Mouse (Mus musculus) neural tube, embryonic 15.5 days (tissue): Measurements from ENCODE around the gene Hunk. TPM values are rescaled to one million over a fixed set of nuclear protein-coding genes. Genes with fewer than 3 reads are reported as not detected.
A peak's percentile ranks its signal among the peaks of the same experiment; 100 is the strongest.

ENCODE experiments used
- ATAC-seq: fragments of 200-750 bp; cut with Nextera tagmentation; 2 replicates; pipeline ENCODE4 v1.8.0; 2017; ENCODE audit warnings: mild to moderate bottlenecking, moderate TSS enrichment, moderate library complexity; ENCODE audit not compliant: low FRiP score
- H3K27ac ChIP-seq: fragments of 300-500 bp; sonication (generic); replicated peaks from 2 replicates; pipeline ENCODE4 v1.5.1; 2015; ENCODE audit warnings: mild to moderate bottlenecking, inconsistent platforms
- H3K27me3 ChIP-seq: fragments of 300-500 bp; sonication (generic); replicated peaks from 2 replicates; pipeline ENCODE4 v1.6.1; 2015; ENCODE audit warnings: inconsistent platforms
- H3K36me3 ChIP-seq: fragments of 300-500 bp; sonication (generic); 2 replicates; pipeline ENCODE4 v1.6.1; 2015; ENCODE audit warnings: inconsistent platforms
- H3K4me1 ChIP-seq: fragments of 300-500 bp; sonication (generic); 2 replicates; pipeline ENCODE4 v1.6.1; 2015; ENCODE audit warnings: inconsistent platforms
- H3K4me2 ChIP-seq: fragments of 300-500 bp; sonication (generic); 2 replicates; pipeline ENCODE4 v1.6.1; 2015; ENCODE audit warnings: inconsistent platforms, mild to moderate bottlenecking, moderate library complexity
- H3K4me3 ChIP-seq: fragments of 300-500 bp; sonication (generic); replicated peaks from 2 replicates; pipeline ENCODE4 v1.5.1; 2015; ENCODE audit warnings: mild to moderate bottlenecking, inconsistent platforms
- H3K9ac ChIP-seq: fragments of 300-500 bp; sonication (generic); replicated peaks from 2 replicates; pipeline ENCODE4 v1.6.1; 2015; ENCODE audit warnings: mild to moderate bottlenecking, inconsistent platforms
- H3K9me3 ChIP-seq: fragments of 300-500 bp; sonication (generic); replicated peaks from 2 replicates; pipeline ENCODE4 v1.6.1; 2016; ENCODE audit warnings: inconsistent platforms
- WGBS: fragments of 180-500 bp; shearing (Covaris S2); methylation state at CpG from one replicate; pipeline ENCODE4 v1.1.7; 2015; ENCODE audit warnings: mixed read lengths; 5-methylcytosine and 5-hydroxymethylcytosine counted together
- polyA plus RNA-seq: library from polyadenylated mRNA; unstranded; fragments of >200 nt; fragmentation: Nextera tagmentation; extraction: Ambion mirVana; gene quantifications from 2 replicates; pipeline ENCODE4 v1.2.1, GENCODE M21; 2015

Gene Hunk
- polyA plus RNA-seq, 1 experiment from 2014 or later, result 5.1 TPM

- Histone ChIP-seq H3K36me3 (no peaks in the 10 kb centered on the region), H3K4me3 (no peak overlapping the region), H3K4me2 (peak overlapping the region; percentile 26), H3K9ac (no peak overlapping the region), H3K27ac (peak overlapping the region; percentile 67; the same call in 1 of the 2 replicates), H3K27me3 (no peaks in the 10 kb centered on the region), H3K9me3 (no peaks in the 10 kb centered on the region), H3K4me1 (peaks cover 58% of the 10 kb centered on the region)
- ATAC-seq, result peak; percentile 66
- WGBS, result 5% methylated on average over 12 of the region's 12 CpGs
Observed at GRCm38 (mm10) chr16:90418661-90419060, 32.8 kb downstream of the Hunk start.

GRCm38 (mm10) chr16:90421145-90421544, 35.3 kb downstream of the Hunk start:
- H3K27me3 ChIP-seq, result no peaks in the 10 kb centered on the region
- no peak overlapping the region for H3K9ac ChIP-seq
- H3K36me3 ChIP-seq, result no peaks in the 10 kb centered on the region
- H3K27ac ChIP-seq, result peak overlapping the region; percentile 78
- H3K9me3 ChIP-seq, result no peaks in the 10 kb centered on the region
- peak; percentile 26; the same call in 1 of the 2 replicates for ATAC-seq
- WGBS, result 8% methylated on average over 7 of the region's 7 CpGs
- no peak overlapping the region for H3K4me3 ChIP-seq
- H3K4me2 ChIP-seq, result peak overlapping the region; percentile 5; the same call in 1 of the 2 replicates
- peaks cover 80% of the 10 kb centered on the region for H3K4me1 ChIP-seq

- Histone ChIP-seq H3K9me3 (no peaks in the 10 kb centered on the region), H3K9ac (no peak overlapping the region), H3K4me2 (peak overlapping the region; percentile 5; the same call in 1 of the 2 replicates), H3K27ac (peak overlapping the region; percentile 78), H3K27me3 (no peaks in the 10 kb centered on the region), H3K4me1 (peaks cover 81% of the 10 kb centered on the region), H3K4me3 (no peak overlapping the region), H3K36me3 (no peaks in the 10 kb centered on the region)
- ATAC-seq, result no peak
- 8% methylated on average over 8 of the region's 8 CpGs for WGBS
Observed at GRCm38 (mm10) chr16:90421551-90421950, 35.7 kb downstream of the Hunk start.

- Histone ChIP-seq H3K27ac (peak overlapping the region; percentile 78), H3K9me3 (no peaks in the 10 kb centered on the region), H3K4me2 (0 out of 2 replicates have a peak overlapping the region, but pooled peaks have one; percentile 5), H3K9ac (no peak overlapping the region), H3K4me1 (peaks cover 81% of the 10 kb centered on the region), H3K27me3 (no peaks in the 10 kb centered on the region), H3K4me3 (no peak overlapping the region), H3K36me3 (no peaks in the 10 kb centered on the region)
- no peak for ATAC-seq
- WGBS, result 20% methylated on average over 11 of the region's 11 CpGs
Observed at GRCm38 (mm10) chr16:90422108-90422529, 36.3 kb downstream of the Hunk start.

- H3K4me1 ChIP-seq, result peaks cover 66% of the 10 kb centered on the region
- no peaks in the 10 kb centered on the region for H3K27me3 ChIP-seq
Observed at GRCm38 (mm10) chr16:90423898-90424297, 38.1 kb downstream of the Hunk start.

GRCm38 (mm10) chr16:90424391-90424790, 38.6 kb downstream of the Hunk start:
- Histone ChIP-seq H3K4me3 (no peak overlapping the region), H3K27ac (peak overlapping the region; percentile 14; the same call in 1 of the 2 replicates), H3K4me1 (peaks cover 61% of the 10 kb centered on the region), H3K36me3 (no peaks in the 10 kb centered on the region), H3K4me2 (no peak overlapping the region), H3K9me3 (no peaks in the 10 kb centered on the region), H3K9ac (no peak overlapping the region), H3K27me3 (no peaks in the 10 kb centered on the region)
- 31% methylated on average over 9 of the region's 9 CpGs for WGBS
- no peak for ATAC-seq

More at GRCm38 (mm10) chr16:90423898-90424297, 38.1 kb downstream of the Hunk start:
- ATAC-seq, result no peak
- H3K36me3 ChIP-seq, result no peaks in the 10 kb centered on the region
- no peaks in the 10 kb centered on the region for H3K9me3 ChIP-seq
- H3K4me3 ChIP-seq, result no peak overlapping the region
- peak overlapping the region; percentile 14; the same call in 1 of the 2 replicates for H3K27ac ChIP-seq
- H3K4me2 ChIP-seq, result no peak overlapping the region
- H3K9ac ChIP-seq, result no peak overlapping the region
- WGBS, result 57% methylated on average over 3 of the region's 3 CpGs

GRCm38 (mm10) chr16:90426234-90426633, 40.4 kb downstream of the Hunk start:
- no peaks in the 10 kb centered on the region for H3K27me3 ChIP-seq
- 79% methylated on average over 5 of the region's 5 CpGs for WGBS
- H3K9me3 ChIP-seq, result no peaks in the 10 kb centered on the region
- no peak overlapping the region for H3K4me3 ChIP-seq
- H3K27ac ChIP-seq, result no peak overlapping the region
- no peak overlapping the region for H3K4me2 ChIP-seq
- ATAC-seq, result no peak
- H3K36me3 ChIP-seq, result no peaks in the 10 kb centered on the region
- H3K4me1 ChIP-seq, result peaks cover 46% of the 10 kb centered on the region
- no peak overlapping the region for H3K9ac ChIP-seq

- peaks cover 28% of the 10 kb centered on the region for H3K4me1 ChIP-seq
- ATAC-seq, result no peak
- H3K9ac ChIP-seq, result no peak overlapping the region
- WGBS, result 93% methylated on average over 8 of the region's 8 CpGs
- peaks cover 7% of the 10 kb centered on the region for H3K36me3 ChIP-seq
- no peaks in the 10 kb centered on the region for H3K27me3 ChIP-seq
- H3K27ac ChIP-seq, result no peak overlapping the region
- no peak overlapping the region for H3K4me3 ChIP-seq
- H3K4me2 ChIP-seq, result no peak overlapping the region
- H3K9me3 ChIP-seq, result 0 out of 2 replicates have a peak, but pooled peaks cover 5% of the 10 kb centered on the region
Observed at GRCm38 (mm10) chr16:90427838-90428630, 42.2 kb downstream of the Hunk start.

GRCm38 (mm10) chr16:90433551-90433950, 47.7 kb downstream of the Hunk start:
- WGBS, result 97% methylated on average over 12 of the region's 12 CpGs

GRCm38 (mm10) chr16:90435231-90435630, 49.4 kb downstream of the Hunk start:
- H3K27me3 ChIP-seq, result no peaks in the 10 kb centered on the region
- no peak overlapping the region for H3K27ac ChIP-seq
- H3K4me1 ChIP-seq, result peaks cover 17% of the 10 kb centered on the region; the same call in 1 of the 2 replicates
- peaks cover 20% of the 10 kb centered on the region for H3K36me3 ChIP-seq
- WGBS, result 67% methylated on average over 4 of the region's 4 CpGs
- no peak for ATAC-seq
- no peak overlapping the region for H3K4me3 ChIP-seq
- 0 out of 2 replicates have a peak, but pooled peaks cover 8% of the 10 kb centered on the region for H3K9me3 ChIP-seq
- no peak overlapping the region for H3K9ac ChIP-seq
- no peak overlapping the region for H3K4me2 ChIP-seq

More at GRCm38 (mm10) chr16:90433551-90433950, 47.7 kb downstream of the Hunk start:
- Histone ChIP-seq H3K4me1 (peaks cover 17% of the 10 kb centered on the region; the same call in 1 of the 2 replicates), H3K4me2 (no peak overlapping the region), H3K27ac (no peak overlapping the region), H3K27me3 (no peaks in the 10 kb centered on the region), H3K9ac (no peak overlapping the region), H3K4me3 (no peak overlapping the region), H3K9me3 (0 out of 2 replicates have a peak, but pooled peaks cover 8% of the 10 kb centered on the region), H3K36me3 (peaks cover 17% of the 10 kb centered on the region)
- ATAC-seq, result no peak

- no peak for ATAC-seq
- H3K9me3 ChIP-seq, result 0 out of 2 replicates have a peak, but pooled peaks cover 8% of the 10 kb centered on the region
- no peaks in the 10 kb centered on the region for H3K27me3 ChIP-seq
- peaks cover 20% of the 10 kb centered on the region for H3K36me3 ChIP-seq
- 40% methylated on average over 5 of the region's 5 CpGs for WGBS
- H3K4me2 ChIP-seq, result no peak overlapping the region
- no peak overlapping the region for H3K4me3 ChIP-seq
- H3K4me1 ChIP-seq, result peaks cover 17% of the 10 kb centered on the region; the same call in 1 of the 2 replicates
- H3K9ac ChIP-seq, result no peak overlapping the region
- no peak overlapping the region for H3K27ac ChIP-seq
Observed at GRCm38 (mm10) chr16:90437276-90437675, 51.5 kb downstream of the Hunk start.

GRCm38 (mm10) chr16:90439493-90439892, 53.7 kb downstream of the Hunk start:
- Histone ChIP-seq H3K9ac (no peak overlapping the region), H3K27ac (no peak overlapping the region), H3K4me2 (no peak overlapping the region), H3K4me3 (no peak overlapping the region), H3K36me3 (0 out of 2 replicates have a peak, but pooled peaks cover 4% of the 10 kb centered on the region), H3K4me1 (peaks cover 25% of the 10 kb centered on the region; the same call in 1 of the 2 replicates), H3K9me3 (no peaks in the 10 kb centered on the region), H3K27me3 (no peaks in the 10 kb centered on the region)
- 80% methylated on average over 6 of the region's 6 CpGs for WGBS
- no peak for ATAC-seq
